Mouse (Mus musculus) cerebellum, postnatal 4 days (tissue): Measurements from ENCODE around the gene Sept9.

Source experiments
- DNase-seq, 2 experiments: peaks; one replicate each; pipeline ENCODE4 v3.0.0; 2022; ENCODE audit warnings: low spot score in 2 of 2, mixed read lengths in 1 of 2

Sept9 gene

DNA sequence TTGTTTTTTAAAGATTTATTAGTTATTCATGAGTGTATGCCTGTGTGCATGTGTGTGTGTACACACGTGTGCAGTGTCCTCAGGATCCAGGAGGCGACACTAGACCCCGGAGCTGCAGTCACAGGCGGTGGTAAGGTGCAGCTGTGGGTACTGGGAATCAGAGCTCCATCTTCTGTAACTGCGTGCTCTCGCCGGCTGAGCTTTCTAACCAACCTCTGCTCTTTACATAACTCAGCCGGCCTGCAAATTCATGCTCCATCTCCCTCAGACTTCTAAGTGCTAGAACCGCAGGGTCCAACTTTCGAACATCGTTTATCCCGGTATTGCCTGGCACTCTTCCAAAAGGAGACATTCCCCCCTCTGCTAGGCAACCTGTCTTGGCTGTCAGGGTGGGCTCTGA lies 24.0 kb upstream of the Sept9 start:
- no peak for DNase-seq

DNA sequence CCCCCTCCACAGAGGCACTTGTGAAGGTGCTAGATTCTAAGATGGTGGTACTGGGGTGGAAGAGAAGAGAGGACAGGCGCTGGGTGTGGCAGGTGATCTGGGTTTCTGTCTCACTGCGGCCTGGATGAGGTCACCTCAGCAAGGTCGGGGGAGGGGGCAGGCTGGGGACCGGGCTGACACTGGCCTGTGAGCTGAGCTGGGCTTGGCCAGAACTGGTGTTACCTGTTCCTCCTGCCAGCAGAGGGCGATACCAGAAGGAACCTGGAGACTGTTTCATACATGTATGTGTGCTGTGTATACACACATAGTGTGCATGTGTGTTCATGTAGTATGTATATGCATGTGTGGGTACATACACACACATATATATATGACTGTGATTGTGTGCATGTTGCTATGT lies 23.2 kb upstream of the Sept9 start:
- DNase-seq = no peak

DNA sequence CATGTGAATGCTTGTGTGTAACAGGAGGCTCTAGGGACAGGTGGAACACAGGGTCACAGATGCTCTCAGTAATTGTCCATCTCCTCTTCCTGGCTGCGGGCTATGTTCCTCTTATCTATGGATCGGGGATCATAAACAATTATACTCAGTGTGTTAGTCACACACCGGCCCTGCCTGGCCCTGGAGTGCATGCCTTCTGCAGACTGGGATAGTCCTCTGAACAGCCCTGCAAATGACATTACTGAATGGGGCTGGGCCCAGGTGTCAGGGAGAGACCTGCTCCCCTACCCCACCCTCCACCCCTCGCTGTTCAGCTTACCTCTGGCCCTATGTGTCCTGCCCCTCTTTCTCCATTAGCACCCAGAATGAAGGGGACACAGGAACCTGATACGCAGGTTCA lies 22.6 kb upstream of the Sept9 start:
- no peak for DNase-seq

DNA sequence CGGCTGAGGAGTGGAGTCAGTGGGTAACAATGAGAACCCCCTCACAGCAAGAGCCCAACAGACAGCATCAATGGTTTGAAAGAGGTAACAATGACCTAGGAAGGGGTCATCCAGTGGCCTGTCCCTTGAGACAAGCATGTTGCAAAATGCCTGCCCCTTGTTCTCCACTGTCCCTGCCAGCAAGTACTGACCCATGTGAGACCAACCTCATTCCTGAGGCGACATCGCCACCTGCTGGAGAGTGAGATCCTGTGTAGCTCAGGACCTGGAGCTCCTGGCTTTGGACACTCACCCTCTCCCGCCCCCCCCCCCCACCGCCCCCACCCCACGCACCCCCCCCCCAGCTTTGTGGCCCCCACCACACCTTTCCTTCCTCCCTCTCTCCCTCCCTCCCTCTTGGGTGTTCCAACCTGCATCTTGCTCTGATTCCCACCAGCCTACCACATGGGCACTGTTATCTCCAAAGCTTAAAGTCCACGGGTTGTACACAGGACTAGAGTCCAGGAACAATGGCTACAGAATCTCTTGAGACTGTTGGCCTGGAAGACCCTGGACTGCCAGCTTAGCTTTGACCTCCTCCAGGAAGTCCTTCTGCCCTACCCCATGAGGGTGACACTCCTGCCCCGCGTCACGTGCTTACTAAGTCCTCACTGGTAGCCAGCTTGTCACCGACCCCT lies 22.0 kb upstream of the Sept9 start:
- DNase-seq = peak; percentile 89 to 93

GRCm38 (mm10) chr11:117179902-117180301 lies 19.6 kb upstream of the Sept9 start:
- no peak for DNase-seq

DNA sequence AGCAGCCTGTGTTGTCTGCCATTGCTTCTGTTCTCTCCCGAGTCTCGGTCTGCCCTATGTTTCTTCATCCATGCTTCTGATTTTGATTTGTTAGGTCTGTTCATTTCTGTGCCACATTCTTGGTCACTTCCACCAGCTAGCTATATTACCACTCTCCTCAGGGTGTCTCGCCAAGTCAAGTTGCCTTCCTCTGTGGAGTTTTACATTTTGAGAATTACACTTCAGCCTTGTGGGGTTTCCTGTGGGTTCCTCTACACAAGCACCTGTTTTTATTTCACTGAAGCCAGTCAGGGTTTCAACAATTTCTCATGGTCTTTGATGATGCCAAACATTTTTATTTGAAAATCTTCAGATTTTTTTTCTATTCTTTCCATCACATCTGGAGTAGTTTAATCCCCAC lies 16.7 kb upstream of the Sept9 start:
- DNase-seq = no peak

GRCm38 (mm10) chr11:117183299-117183698 lies 16.2 kb upstream of the Sept9 start:
- DNase-seq = no peak

GRCm38 (mm10) chr11:117183841-117184240 lies 15.6 kb upstream of the Sept9 start:
- no peak for DNase-seq

- no peak for DNase-seq
These were observed 14.2 kb upstream of the Sept9 start for GRCm38 (mm10) chr11:117185076-117185933.

- DNase-seq = no peak
These were observed 7.9 kb upstream of the Sept9 start for GRCm38 (mm10) chr11:117191524-117191923.

DNA sequence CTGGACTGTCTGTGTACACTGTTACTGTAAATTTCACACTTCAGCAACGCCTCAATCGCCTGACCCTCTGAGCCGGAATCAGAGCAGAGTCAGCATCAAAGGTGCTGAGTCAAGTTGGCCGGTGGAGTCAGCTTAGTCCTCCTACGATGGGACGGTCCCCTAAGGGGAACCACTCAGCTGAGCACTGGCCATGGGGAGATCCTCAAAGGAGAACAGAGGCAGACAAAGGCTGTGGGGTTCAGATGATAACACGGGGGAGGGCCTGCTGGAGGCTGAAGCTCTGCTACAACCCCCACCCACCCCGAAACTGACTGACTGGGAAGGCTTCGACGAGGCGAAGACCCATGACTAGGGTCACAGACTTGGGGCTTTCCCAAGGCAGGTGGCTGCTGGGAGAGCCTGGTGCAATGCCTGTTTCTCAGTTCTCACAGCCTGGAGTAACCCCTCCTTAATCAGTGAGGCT lies 5.0 kb upstream of the Sept9 start:
- DNase-seq = no peak

DNA sequence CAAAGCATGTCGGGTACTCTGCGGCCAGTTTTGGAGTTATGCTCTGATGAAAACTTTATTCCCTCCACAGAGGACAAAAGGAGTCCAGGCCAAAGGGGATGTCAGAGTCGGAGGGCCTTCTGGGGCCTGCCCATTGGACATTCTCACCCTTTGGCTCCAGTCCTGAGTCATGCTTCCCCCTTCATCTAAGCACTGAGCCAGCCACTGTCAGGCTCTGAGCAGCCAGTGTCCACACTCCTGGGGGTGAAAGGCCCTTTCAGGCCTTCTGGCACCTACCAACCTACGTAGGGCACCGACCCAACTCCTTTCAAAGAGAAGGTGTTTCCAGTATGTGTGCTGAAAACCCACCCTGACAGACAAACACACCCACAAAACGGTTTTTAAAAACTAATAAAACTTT lies 3.8 kb upstream of the Sept9 start:
- DNase-seq = no peak

GRCm38 (mm10) chr11:117196681-117197080 lies 2.8 kb upstream of the Sept9 start:
- DNase-seq = no peak

GRCm38 (mm10) chr11:117198122-117198521 lies 1.3 kb upstream of the Sept9 start:
- no peak for DNase-seq

DNA sequence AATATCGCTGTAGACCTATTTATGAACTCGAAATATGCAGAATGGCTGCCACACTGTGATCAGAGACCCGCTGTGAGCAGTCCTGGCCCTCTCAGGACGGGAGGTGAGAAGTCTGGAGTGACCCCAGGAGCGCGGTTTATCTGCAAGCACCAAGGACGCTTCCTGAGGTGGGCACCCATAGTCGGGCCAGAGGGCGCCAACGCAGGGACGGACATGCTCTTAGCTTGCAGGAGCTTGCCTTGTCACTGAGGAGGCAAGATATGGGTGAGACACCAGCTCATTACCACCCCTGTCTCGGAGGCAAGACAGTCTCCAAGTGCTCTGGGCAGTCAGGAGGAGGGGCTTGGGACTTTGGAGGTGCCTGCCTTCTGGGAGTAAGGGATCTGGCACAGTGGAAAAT lies 2.4 kb downstream of the Sept9 start:
- no peak for DNase-seq

- DNase-seq = no peak
These were observed 5.1 kb downstream of the Sept9 start for GRCm38 (mm10) chr11:117204606-117205005.

GRCm38 (mm10) chr11:117205042-117205441 lies 5.6 kb downstream of the Sept9 start:
- DNase-seq = no peak

- DNase-seq = no peak
These were observed 6.0 kb downstream of the Sept9 start for GRCm38 (mm10) chr11:117205447-117205846.

DNA sequence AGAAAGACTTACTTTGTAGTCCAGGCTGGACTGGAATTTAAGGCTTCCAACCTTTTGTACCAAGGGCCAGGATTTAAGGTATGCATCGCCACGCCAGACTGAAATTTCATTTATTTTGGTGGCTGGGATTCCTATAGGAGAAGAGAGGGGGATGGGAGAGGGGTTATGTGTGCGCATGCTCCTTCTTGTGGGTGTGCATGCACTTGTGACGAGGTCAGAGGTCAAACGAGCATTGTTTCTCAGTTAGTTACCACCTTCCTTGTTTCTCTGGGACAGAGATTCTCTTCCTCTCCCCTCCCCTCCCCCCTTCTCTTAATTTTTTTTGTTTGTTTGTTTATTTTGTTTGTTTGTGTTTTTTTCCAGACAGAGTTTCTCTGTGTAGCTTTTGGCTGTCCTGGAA lies 8.0 kb downstream of the Sept9 start:
- DNase-seq = no peak

GRCm38 (mm10) chr11:117208151-117208673 lies 8.8 kb downstream of the Sept9 start:
- no peak for DNase-seq

DNA sequence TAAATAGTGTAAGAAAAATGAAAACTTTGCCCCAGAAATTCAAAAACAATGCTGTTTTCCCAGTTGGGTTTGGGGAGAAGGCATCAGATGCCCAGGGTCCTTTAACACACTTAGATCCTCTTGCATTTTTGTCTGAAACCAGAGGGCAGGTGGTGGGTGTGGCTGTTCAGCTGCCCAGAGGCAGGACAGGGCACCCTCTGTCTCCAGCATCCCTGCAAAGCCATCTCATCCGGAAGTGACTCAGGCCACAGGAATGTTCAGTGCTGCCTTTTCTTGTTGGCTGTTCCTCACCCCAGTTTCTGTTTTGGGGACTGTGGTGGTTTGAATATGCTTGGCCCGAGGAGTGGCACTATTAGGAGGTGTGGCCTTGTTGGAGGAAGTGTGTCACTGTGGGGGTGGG lies 17.3 kb downstream of the Sept9 start:
- no peak for DNase-seq

DNA sequence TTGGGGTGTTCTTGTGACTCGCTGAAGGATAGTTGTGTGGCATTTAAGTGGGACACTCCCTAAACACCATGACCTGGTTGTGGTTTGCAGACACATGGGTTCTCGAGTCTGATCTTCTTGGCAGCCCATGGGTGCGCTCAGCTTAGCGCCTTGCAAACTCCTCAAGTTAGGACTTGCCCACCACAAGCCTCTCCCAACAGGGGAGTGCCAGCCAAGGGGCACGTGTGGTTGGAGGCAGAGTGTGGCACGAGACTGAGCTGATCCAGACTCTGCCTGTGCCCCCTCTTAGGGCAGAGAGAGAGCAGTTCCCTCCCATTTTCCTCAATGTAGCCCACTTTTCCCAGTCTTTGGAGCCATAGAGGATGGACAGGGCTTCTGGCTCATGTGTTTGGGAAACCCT lies 18.6 kb downstream of the Sept9 start:
- DNase-seq = no peak

DNA sequence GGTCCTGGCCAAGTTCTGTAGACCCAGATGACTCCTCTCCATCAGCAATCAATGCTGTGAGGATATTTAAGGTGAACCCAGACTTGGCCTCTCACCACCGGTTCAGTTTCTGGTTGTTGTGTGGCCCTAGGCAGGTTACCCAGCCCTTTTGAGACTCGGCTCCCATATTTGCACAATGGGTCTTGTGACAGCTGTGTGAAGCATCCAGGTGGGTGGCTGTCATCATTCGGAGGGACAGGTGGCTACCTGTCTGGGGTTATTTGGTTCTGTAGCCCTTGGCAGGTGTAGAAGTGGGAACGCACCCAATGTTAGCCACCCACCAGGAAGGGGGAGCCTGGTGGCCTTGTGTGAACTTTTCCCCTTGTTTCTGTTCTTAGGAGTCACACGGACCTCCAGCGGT lies 19.0 kb downstream of the Sept9 start:
- DNase-seq = no peak
